Mouse (Mus musculus) layer of hippocampus, postnatal 10 days (tissue): Measurements from ENCODE around the gene Hist2h2aa2. TPM values are rescaled to one million over a fixed set of nuclear protein-coding genes. Genes with fewer than 3 reads are reported as not detected.

ENCODE experiments used
- DNase-seq, 2 experiments: peaks; one replicate each; pipeline ENCODE4 v3.0.0; 2021; ENCODE audit warnings: low spot score in 2 of 2
- total RNA-seq, 2 experiments: library from RNA; stranded (reverse); gene quantifications; 2 replicates each; pipeline ENCODE4 v1.2.3; 2021

Gene Hist2h2aa2
- total RNA-seq, 2 experiments from 2014 or later = 287 to 323 TPM

DNA sequence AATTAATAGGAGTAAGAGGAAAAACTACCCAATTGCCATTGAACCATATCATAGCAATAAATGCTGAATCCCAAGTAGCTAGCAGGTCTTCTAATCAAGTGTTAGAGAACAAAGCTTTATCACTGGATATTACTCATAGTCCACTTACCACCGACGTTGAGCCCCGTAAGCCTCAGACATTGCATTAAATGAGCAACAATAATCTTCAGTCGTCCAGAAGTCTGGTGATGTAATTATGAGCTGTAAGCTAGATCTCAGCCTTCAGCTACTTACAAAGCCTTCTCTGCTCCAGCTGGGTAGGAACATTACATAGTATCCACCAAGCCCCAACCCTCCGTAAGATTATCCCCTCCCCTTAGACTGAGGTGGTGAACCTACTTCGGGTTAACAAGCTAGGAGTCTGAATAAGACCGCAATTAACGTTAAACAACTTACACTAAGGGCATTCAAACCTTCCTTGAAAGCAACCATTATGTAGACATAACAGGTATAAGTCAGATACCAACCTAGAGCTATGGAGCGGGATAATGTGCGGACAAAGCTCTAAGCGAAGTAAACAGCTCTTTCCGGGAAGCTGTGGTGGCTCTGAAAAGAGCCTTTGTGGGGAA, 2.1 kb downstream of the Hist2h2aa2 start:
- no peak for DNase-seq

DNA sequence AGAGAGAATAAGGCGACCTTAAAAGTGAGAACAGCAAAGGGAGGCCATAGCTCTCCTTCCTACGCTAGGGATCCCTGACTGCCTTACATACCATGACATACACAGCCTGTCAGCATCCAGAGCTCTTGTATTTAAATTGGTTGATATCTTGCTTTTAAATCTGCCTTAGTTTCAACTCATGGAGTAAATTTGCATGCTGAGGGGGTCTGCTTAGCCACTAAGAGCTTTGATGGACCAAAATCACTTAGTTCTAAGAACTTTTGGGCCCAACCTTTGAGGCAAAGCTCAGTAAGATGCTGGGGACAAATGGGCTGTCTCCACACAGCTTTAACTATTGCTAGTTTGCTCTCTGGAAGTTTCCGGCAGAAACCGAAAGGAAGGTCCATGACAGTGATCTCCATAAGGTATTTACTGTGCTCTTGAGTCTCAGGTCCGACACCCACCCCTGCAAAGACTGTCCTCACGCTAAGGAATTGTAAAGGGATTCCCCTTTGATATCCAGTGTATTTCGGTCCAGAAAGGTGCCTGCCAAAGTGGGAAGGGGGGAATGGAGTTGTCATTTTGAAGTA, 2.7 kb downstream of the Hist2h2aa2 start:
- no peak for DNase-seq

- DNase-seq = no peak
Observed at GRCm38 (mm10) chr3:96236834-96237334, 3.2 kb downstream of the Hist2h2aa2 start.

DNA sequence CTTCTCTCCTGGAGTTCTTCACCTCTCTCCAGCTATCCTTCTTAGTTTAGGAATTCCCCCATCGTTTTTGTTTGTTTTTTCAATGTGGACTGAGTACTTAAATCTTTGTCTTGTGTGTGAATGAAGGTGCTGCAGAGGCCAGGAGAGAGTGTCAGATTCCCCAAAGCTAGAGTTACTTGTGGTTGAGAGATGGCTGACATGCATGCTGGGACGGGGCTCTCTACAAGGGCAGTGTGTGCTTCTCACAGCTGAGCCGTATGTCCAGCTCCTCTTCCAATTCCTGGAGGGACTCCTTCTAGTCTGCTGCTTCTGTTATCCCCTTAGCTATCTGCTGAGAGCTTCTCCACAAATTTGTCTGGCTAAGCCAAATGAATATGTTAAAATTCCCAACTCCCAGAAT, 4.2 kb downstream of the Hist2h2aa2 start:
- no peak for DNase-seq

DNA sequence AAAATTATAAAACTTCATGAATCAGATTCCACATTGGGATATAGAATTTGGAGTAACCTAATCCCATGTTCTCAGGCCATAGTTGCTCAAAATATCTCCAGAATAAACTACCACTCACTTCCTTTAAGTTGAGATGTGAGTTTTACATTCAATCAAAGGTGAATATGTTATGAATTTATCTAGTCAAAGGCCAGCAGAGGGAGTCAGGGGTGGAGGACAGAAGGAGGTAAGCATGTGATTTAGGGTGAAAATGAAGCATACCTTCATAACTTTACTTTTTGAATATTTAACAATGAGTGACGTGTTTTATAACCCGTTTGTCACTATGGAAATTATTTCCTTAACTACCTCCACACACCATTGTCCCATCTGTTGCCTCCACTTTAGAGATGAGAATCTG, 5.2 kb downstream of the Hist2h2aa2 start:
- no peak for DNase-seq

DNA sequence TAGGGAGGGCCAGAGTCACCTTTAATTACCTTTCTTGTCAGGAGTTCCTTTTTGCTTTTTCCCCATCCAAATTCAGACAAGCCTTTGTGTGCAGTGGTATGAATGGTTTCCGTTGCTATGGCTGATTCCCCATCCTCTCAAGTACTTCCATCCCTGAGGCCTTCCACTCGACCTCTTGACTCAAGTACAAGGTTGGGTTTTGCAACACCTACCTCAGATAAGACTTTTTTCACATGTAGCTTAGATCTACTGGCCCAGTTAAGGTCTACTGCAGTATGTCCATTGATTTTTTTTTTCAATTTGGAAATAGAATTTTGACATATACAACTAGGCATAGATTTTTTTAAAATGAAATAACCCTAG, 8.3 kb downstream of the Hist2h2aa2 start:
- no peak for DNase-seq

GRCm38 (mm10) chr3:96230910-96231757, 8.9 kb downstream of the Hist2h2aa2 start:
- no peak for DNase-seq

- no peak for DNase-seq
Observed at GRCm38 (mm10) chr3:96230404-96230803, 9.7 kb downstream of the Hist2h2aa2 start.

DNA sequence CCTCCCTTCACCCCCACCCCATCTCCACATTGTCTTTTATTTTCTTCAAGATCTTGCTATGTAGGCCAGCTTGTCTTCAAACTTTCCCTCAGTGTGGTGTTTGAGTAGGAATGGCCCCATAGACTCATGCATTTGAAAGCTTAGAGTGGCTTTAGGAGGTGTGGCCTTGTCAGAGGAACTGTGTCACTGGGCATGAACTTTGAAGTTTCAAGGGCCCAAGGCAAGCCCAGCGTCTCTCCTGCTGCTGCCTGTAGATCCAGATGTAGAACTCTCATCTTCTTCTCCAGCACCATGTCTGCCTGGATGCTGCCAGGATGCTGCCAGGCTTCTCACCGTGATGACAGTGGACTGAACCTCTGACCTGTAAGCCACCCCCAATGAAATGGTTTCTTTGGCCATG, 11.2 kb downstream of the Hist2h2aa2 start:
- no peak for DNase-seq

DNA sequence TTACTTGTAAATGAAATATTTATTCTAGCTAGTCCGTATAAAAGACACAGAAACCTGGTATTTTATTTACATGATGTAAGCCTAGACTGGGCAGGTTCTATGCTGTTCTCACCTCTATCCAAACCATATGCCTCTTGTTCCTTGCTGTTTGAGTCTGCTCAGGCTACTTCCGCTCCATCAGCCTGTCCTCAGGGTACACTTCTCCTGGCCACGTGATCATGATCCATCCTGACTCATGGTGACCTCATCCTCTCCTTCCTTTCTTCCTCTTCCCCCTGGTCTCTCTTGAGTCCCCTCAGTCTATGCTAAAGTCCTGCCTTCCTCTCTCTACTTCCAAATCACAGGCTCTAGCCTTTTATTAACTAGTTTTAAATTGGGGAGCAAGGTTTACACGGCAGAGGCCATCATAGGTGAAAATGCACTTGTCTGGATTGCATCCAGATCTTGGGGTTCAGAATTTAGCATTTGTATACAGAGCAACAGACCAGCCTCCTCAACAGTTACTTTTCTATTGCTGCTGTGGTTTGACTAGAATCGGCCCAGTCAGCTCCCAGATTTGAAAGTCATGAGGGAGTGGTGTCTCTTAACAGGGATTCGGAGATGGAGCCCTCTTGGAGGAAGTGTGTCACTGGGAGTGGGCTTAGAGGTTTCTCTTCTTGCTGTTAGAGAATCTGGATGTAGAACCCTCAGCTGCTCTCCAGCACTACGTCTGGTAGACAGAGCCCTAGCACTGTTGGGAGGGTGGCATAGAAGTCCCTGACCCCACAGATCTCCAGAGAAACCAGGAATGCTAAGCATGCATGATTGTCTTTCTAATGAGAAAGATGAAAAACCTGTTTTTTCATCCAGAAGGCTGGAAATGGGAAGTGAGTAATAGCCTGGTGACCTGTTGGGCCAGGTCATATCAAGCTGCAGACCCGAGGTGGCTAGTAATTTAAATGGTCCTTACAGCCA, 13.1 kb downstream of the Hist2h2aa2 start:
- no peak for DNase-seq

DNA sequence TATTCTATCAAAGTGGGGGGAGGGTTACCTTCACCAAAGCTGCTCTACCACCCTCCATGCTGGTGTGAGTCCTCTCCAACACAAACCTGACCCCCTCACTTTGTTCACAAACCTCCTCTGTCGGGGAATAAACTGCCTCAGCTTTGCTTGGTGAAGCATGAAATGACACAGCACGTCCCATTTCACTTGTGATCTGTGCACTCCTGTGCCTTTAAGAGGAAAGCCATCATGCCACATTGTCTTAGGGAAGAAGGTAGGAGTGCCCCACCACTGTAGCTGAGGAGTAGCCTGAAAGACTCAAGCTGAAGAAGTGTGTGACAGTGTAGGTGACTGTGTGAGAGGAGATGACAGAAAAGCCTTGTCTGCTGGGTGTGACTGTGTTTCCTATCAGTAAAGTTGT, 14.7 kb downstream of the Hist2h2aa2 start:
- DNase-seq = no peak

DNA sequence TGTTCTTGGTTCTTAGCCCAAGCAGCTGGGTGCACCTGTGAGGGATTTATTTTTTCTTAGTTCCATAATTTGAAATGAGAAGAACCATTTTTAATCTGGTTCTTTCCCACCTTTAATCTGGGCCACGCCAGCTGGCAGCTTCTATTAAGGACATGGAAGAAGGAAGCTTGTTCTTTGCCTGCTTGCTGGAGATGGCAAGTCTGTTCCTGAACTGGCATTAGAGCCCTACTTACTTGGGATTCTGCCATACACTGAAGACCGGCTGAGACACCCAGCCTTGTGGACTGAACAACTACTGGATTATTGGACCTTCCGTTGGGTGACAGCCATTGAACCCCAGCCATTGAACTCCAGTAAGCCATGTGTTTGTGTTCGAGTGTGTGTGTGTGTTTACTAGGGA, 17.3 kb downstream of the Hist2h2aa2 start:
- DNase-seq = no peak

DNA sequence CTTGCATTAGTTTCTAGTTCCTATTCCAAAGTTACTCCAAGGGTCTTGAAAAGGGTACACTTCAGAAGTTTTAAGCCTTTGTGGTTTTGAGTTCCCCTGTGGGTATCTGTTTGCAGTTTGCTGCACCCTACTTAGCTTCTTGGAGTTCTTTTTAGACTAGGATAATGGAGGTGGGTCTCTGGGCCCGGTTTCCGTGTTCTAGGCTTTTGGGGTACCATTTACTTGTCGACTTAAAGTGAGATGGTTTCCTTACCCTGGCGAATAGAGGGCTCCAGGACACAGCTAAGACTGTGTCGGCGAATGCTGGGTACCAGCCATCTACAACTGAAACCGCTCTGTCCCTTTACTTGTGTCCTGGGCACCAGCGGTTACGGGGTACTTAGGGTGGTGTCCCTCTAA, 18.4 kb downstream of the Hist2h2aa2 start:
- no peak for DNase-seq

- peak; percentile 59 to 81 for DNase-seq
Observed at GRCm38 (mm10) chr3:96220765-96221639, 19.1 kb downstream of the Hist2h2aa2 start, which contains the start of the genes Hist2h2ac and Hist2h2be. TSS of gene Hist2h2ac (minus strand) at chr3:96220880. TSS of gene Hist2h2be (plus strand) at chr3:96221119.

GRCm38 (mm10) chr3:96220131-96220764, 19.8 kb downstream of the Hist2h2aa2 start:
- DNase-seq = peak in 1 of 2 experiments; percentile 69

GRCm38 (mm10) chr3:96219661-96220130, 20.4 kb downstream of the Hist2h2aa2 start, which contains the start of the genes Bola1 and Hist2h2ab:
TSS of gene Bola1 (minus strand) at chr3:96219709.
TSS of gene Hist2h2ab (plus strand) at chr3:96219865.
- DNase-seq = peak; percentile 73 to 82

DNA sequence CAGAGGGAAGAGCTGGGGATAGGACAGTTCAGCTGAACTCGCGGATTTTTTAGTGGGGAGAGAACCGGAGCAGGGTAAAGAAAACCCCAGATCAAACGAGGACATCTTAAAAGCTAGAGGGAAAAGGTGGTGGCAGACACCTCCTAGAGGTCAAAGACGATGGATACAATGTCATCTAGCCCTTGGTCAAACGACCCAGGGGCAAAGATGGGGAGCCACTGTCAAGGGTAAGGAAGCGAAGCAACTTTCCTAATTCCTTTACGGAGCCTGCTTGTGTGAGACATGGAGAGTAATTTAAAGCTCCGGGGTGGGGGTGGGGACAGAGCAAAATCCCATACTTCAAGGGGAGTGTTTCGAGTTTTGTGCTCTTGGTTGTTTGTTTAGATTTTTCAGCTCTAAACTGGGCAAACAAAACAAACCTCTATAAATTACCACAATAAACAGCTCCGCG, 20.9 kb downstream of the Hist2h2aa2 start:
- no peak for DNase-seq

DNA sequence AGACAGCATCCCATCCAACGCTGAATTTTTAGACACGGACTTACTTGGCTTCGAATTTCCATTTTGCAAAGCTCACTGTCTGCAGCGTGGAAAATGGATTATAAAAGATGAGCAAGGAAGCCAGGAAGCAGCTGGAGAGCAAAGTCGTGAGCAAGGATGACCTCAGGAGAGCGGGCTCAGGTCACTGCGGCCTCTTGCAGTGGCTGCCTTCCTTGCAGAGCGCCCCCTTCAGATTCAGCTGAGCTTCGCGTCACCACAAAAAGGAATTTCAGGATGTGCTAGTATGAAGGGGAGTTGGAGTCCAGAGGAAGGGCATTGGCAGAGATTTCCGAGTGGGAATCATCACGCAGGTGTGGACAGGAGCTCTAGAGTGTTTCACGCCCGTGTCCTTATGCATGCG, 30.8 kb downstream of the Hist2h2aa2 start:
- no peak for DNase-seq

- no peak for DNase-seq
Observed at GRCm38 (mm10) chr3:96207819-96208218, 32.3 kb downstream of the Hist2h2aa2 start.
